Mouse (Mus musculus): ENCODE measurements around the gene Ctbp2.

The Ctbp2 gene

DNA sequence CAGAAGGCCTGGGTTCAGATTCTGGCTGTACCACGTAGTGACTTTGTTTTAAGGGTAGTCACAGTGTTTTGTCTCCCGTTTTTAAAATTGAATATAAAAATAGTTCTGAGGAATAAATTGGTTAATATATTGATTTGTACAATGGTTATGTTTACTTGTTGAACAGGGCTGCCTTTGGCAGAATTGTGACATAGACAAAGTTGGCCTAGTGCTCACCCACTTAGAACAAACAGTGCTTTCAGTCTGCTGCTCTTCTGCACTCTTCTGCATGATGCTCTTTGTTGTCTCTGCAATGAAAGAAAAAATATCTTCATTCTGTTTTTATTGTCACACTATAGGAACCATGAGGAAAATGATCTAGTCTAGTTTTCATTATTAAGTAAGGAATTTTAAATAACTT lies 185.0 kb downstream of the Ctbp2 start:
- no peak for DNase-seq (ENCODE audit: low read depth, low spot score)
